ENCODE assay signal across 13 mouse cellular contexts in genomic region chr2:104864176-104864860, GRCm38 (mm10). TPM values are rescaled to one million over a fixed set of nuclear protein-coding genes. Genes with fewer than 3 reads are reported as not detected.
A peak's percentile ranks its signal among the peaks of the same experiment; 100 is the strongest.
DNase-seq lines count a peak whose midpoint lies in the region; ATAC-seq lines count a peak whose summit lies in the region.
"Had no signal": no experiment of that assay in that cellular context is flagged by ENCODE, and none has a peak within 500 bp of the region (broad histone marks: within the 10 kb centered on the region; RNA-seq: fewer than 3 reads in every experiment).

No protein-coding gene starts in this region.

- H3K9ac ChIP-seq in kidney, embryonic 14.5 days (ENCODE audit: low read depth, low read length): no peak overlapping the region
- H3K9ac ChIP-seq in forebrain, embryonic 16.5 days (replicated peaks; ENCODE audit: low read depth, low read length): no peak overlapping the region

- H3K9me3 ChIP-seq in kidney, embryonic 14.5 days (ENCODE audit: control insufficient read depth, low read length): no peaks in the 10 kb centered on the region
- no peaks in the 10 kb centered on the region for H3K9me3 ChIP-seq in forebrain, embryonic 16.5 days (ENCODE audit: control insufficient read depth, low read length)

- H3K4me1 ChIP-seq in kidney, embryonic 14.5 days (ENCODE audit: control insufficient read depth, insufficient read depth, low read length): no peaks in the 10 kb centered on the region
- H3K4me1 ChIP-seq in forebrain, embryonic 16.5 days (replicated peaks; ENCODE audit: control insufficient read depth, insufficient read depth, low read length): no peaks in the 10 kb centered on the region
- H3K4me1 ChIP-seq: megakaryocyte, embryonic 14.5 days had no signal

- ATAC-seq in kidney, embryonic 14.5 days (ENCODE audit: low FRiP score, low TSS enrichment): no peak
- ATAC-seq in megakaryocyte, adult 5-6 weeks (ENCODE audit: poor library complexity, severe bottlenecking): peak; percentile 62
- no peak for ATAC-seq in forebrain, embryonic 16.5 days
- ATAC-seq: inflammation-experienced regulatory T-cells, adult 6 months had no signal

- H3K27ac ChIP-seq in kidney, embryonic 14.5 days (ENCODE audit: low read depth, low read length): no peak overlapping the region
- H3K27ac ChIP-seq in forebrain, embryonic 16.5 days (ENCODE audit: low read length): no peak overlapping the region

- no peaks in the 10 kb centered on the region for H3K27me3 ChIP-seq in kidney, embryonic 14.5 days (ENCODE audit: control insufficient read depth, insufficient read depth, low read length)
- no peaks in the 10 kb centered on the region for H3K27me3 ChIP-seq in forebrain, embryonic 16.5 days (replicated peaks; ENCODE audit: control insufficient read depth, insufficient read depth, low read length)
- H3K27me3 ChIP-seq: megakaryocyte, embryonic 14.5 days had no signal

- H3K4me2 ChIP-seq in kidney, embryonic 14.5 days (replicated peaks; ENCODE audit: low read depth, low read length): no peak overlapping the region
- no peak overlapping the region for H3K4me2 ChIP-seq in forebrain, embryonic 16.5 days (ENCODE audit: low read length)

- peak; percentile 64 for DNase-seq in kidney, adult 18-20 months
- peak; percentile 43 for DNase-seq in Muller cell, postnatal 12 days (ENCODE audit: inconsistent ontology term)
- peak; percentile 37 for DNase-seq in gonadal fat pad, adult 2 months (ENCODE audit: low read depth)
- DNase-seq in cerebellum, adult 9-10 months: no peak
- DNase-seq: layer of hippocampus, postnatal 36 days; lung, adult 2 months; right cerebral cortex, postnatal 4 days; thymus, postnatal 36 days had no signal

- H3K36me3 ChIP-seq in kidney, embryonic 14.5 days (ENCODE audit: control insufficient read depth, insufficient read depth, low read length): no peaks in the 10 kb centered on the region
- no peaks in the 10 kb centered on the region for H3K36me3 ChIP-seq in forebrain, embryonic 16.5 days (ENCODE audit: control insufficient read depth, insufficient read depth)

- WGBS in kidney, embryonic 14.5 days: 90% methylated on average over 4 of the region's 4 CpGs
- 95% methylated on average over 4 of the region's 4 CpGs for WGBS in forebrain, embryonic 16.5 days

- H3K4me3 ChIP-seq in kidney, embryonic 14.5 days (ENCODE audit: low read length): no peak overlapping the region
- H3K4me3 ChIP-seq in forebrain, embryonic 16.5 days (replicated peaks; ENCODE audit: low read length): no peak overlapping the region
- H3K4me3 ChIP-seq: megakaryocyte, embryonic 14.5 days had no signal

RNA-seq across cellular contexts. Expression of gene Ccdc73, which starts 3.3 kb away (rescaled TPM):
- 7.1 and 7.4 TPM in 2 replicates for polyA plus RNA-seq in kidney, embryonic 14.5 days (2014; fragmentation: Nextera tagmentation; extraction: Ambion mirVana)
- polyA plus RNA-seq in gonadal fat pad, adult 2 months (2012; rRNA removed): 1.9 and 2.7 TPM in 2 replicates
- total RNA-seq in megakaryocyte, adult 5-6 weeks (2015): 2.2 and 7.2 TPM in 2 replicates
- 6.5 and 8.5 TPM in 2 replicates for total RNA-seq in megakaryocyte, adult 5-6 weeks (2017)
- polyA plus RNA-seq in forebrain, embryonic 16.5 days (2015; fragmentation: Nextera tagmentation; extraction: Ambion mirVana): 5.3 and 7.0 TPM in 2 replicates
- polyA plus RNA-seq: lung, adult 2 months had no signal

RNA-seq across cellular contexts. Expression of gene Prrg4, which starts 14.6 kb away (rescaled TPM):
- polyA plus RNA-seq in kidney, embryonic 14.5 days (2014; fragmentation: Nextera tagmentation; extraction: Ambion mirVana): 2.1 and 2.9 TPM in 2 replicates
- polyA plus RNA-seq in gonadal fat pad, adult 2 months (2012; rRNA removed): 0.47 and 0.96 TPM in 2 replicates
- 0.09 TPM in 1 of 2 replicates, not detected in the other for total RNA-seq in megakaryocyte, adult 5-6 weeks (2015)
- 0.15 and 0.16 TPM in 2 replicates for total RNA-seq in megakaryocyte, adult 5-6 weeks (2017)
- polyA plus RNA-seq in forebrain, embryonic 16.5 days (2015; fragmentation: Nextera tagmentation; extraction: Ambion mirVana): 0.38 and 0.43 TPM in 2 replicates

RNA-seq across cellular contexts. Expression of gene Qser1, which starts 47.8 kb away (rescaled TPM):
- polyA plus RNA-seq in kidney, embryonic 14.5 days (2014; fragmentation: Nextera tagmentation; extraction: Ambion mirVana): 17.0 and 21.6 TPM in 2 replicates
- polyA plus RNA-seq in gonadal fat pad, adult 2 months (2012; rRNA removed): 5.1 and 5.9 TPM in 2 replicates
- 25.6 and 26.5 TPM in 2 replicates for total RNA-seq in megakaryocyte, adult 5-6 weeks (2015)
- total RNA-seq in megakaryocyte, adult 5-6 weeks (2017): 6.8 and 9.7 TPM in 2 replicates
- polyA plus RNA-seq in forebrain, embryonic 16.5 days (2015; fragmentation: Nextera tagmentation; extraction: Ambion mirVana): 11.1 and 12.2 TPM in 2 replicates
